Mouse (Mus musculus) ovary, adult 10 weeks (tissue): Measurements from ENCODE around the gene Gm28308. TPM values are rescaled to one million over a fixed set of nuclear protein-coding genes. Genes with fewer than 3 reads are reported as not detected.

Source experiments
- polyA plus RNA-seq: library from polyadenylated mRNA; stranded (reverse); fragments of 350-450 nt; fragmentation: Illumina TruSeq; extraction: RNeasy Lipid Tissue Mini Kit (QIAGEN cat#74804); gene quantifications from one replicate; pipeline ENCODE4 v1.2.3, GENCODE M21; 2014

Gm28308 gene
- polyA plus RNA-seq, 1 experiment from 2014 or later, result not detected

Other genes starting within 250 kb of the Gm28308 start
- 43.6 TPM for gene Skap2, start 200.8 kb downstream of the Gm28308 start, polyA plus RNA-seq
- 0.37 TPM for gene Hoxa1, start 55.0 kb downstream of the Gm28308 start, polyA plus RNA-seq
- 1.5 TPM for gene Hoxa2, start 48.5 kb downstream of the Gm28308 start, polyA plus RNA-seq
- gene 5730596B20Rik, start 35.8 kb downstream of the Gm28308 start, polyA plus RNA-seq, result not detected
- gene Hoxa4, start 21.6 kb downstream of the Gm28308 start, polyA plus RNA-seq, result 1.1 TPM
- 7.3 TPM for gene Hoxa5, start 8.8 kb downstream of the Gm28308 start, polyA plus RNA-seq
- gene Hoxa6, start 4.6 kb downstream of the Gm28308 start, polyA plus RNA-seq, result not detected
- gene Hoxa3, start within 50 bp of the Gm28308 start, polyA plus RNA-seq, result 7.4 TPM
- 6.8 TPM for gene Hoxa7, start 8.5 kb upstream of the Gm28308 start, polyA plus RNA-seq
- 3.3 TPM for gene Hoxa9, start 17.8 kb upstream of the Gm28308 start, polyA plus RNA-seq
- gene Hoxa10, start 27.5 kb upstream of the Gm28308 start, polyA plus RNA-seq, result 3.1 TPM
- 0.34 TPM for gene Hoxa11, start 32.5 kb upstream of the Gm28308 start, polyA plus RNA-seq
- 0.37 TPM for gene Hoxa13, start 47.5 kb upstream of the Gm28308 start, polyA plus RNA-seq
- 0.14 TPM for gene Evx1, start 100.2 kb upstream of the Gm28308 start, polyA plus RNA-seq